Mouse (Mus musculus) retina, postnatal 1 day (tissue): ENCODE measurements at regions not wholly inside any gene's neighbourhood (a gene's known extent, or its start where the extent isn't known, plus 50 kb on each side); places are given as distances from the start of the nearest gene placed in this dataset.

Experiments used
- DNase-seq: peaks from one replicate; pipeline ENCODE4 v3.0.0-alpha.2; 2012

GRCm38 (mm10) chr4:80442711-80443110, 391.2 kb upstream of the Tyrp1 start:
- no peak for DNase-seq

- DNase-seq = no peak
Measured at GRCm38 (mm10) chr4:80463615-80464014, 370.3 kb upstream of the Tyrp1 start.

- peak; percentile 3 for DNase-seq
Measured at GRCm38 (mm10) chr4:80475736-80476478, 358.0 kb upstream of the Tyrp1 start.

- DNase-seq = no peak
Measured at GRCm38 (mm10) chr4:80515087-80515486, 318.8 kb upstream of the Tyrp1 start.

- DNase-seq = peak; percentile 73
Measured at GRCm38 (mm10) chr4:80517476-80518285, 316.2 kb upstream of the Tyrp1 start.

- no peak for DNase-seq
Measured at GRCm38 (mm10) chr4:80518589-80518988, 315.3 kb upstream of the Tyrp1 start.

GRCm38 (mm10) chr4:80539854-80540253, 294.1 kb upstream of the Tyrp1 start:
- no peak for DNase-seq

GRCm38 (mm10) chr4:80545086-80545485, 288.8 kb upstream of the Tyrp1 start:
- DNase-seq = no peak

- no peak for DNase-seq
Measured at GRCm38 (mm10) chr4:80589438-80589837, 244.5 kb upstream of the Tyrp1 start.

- no peak for DNase-seq
Measured at GRCm38 (mm10) chr4:80628271-80628670, 205.7 kb upstream of the Tyrp1 start.

- DNase-seq = no peak
Measured at GRCm38 (mm10) chr4:80629251-80629650, 204.7 kb upstream of the Tyrp1 start.

- DNase-seq = no peak
Measured at GRCm38 (mm10) chr4:80630260-80630659, 203.7 kb upstream of the Tyrp1 start.

- DNase-seq = no peak
Measured at GRCm38 (mm10) chr4:80631041-80631440, 202.9 kb upstream of the Tyrp1 start.

GRCm38 (mm10) chr4:80631441-80631840, 202.5 kb upstream of the Tyrp1 start:
- no peak for DNase-seq

GRCm38 (mm10) chr4:80638381-80638780, 195.5 kb upstream of the Tyrp1 start:
- DNase-seq = no peak
